8 mouse cellular contexts compared by ENCODE assay signal in genomic region chr8:124862321-124863162, GRCm38 (mm10). TPM values are rescaled to one million over a fixed set of nuclear protein-coding genes. Genes with fewer than 3 reads are reported as not detected.
DNase-seq lines count a peak whose midpoint lies in the region; ATAC-seq and TF ChIP-seq lines count a peak whose summit lies in the region.

TSS of gene Gnpat (plus strand) at chr8:124863033.
TSS of gene 2810004N23Rik (minus strand) at chr8:124863120.

- H3K4me3 ChIP-seq in bone marrow macrophage, adult 2 months (ENCODE audit: insufficient read depth, low read length): peak within 1 kb of the TSS; percentile 99
- H3K4me3 ChIP-seq in embryonic fibroblast, embryonic 13.5 days (ENCODE audit: insufficient read depth, low read length): peak within 1 kb of the TSS; percentile 89
- peak within 1 kb of the TSS; percentile 99 for H3K4me3 ChIP-seq in heart, embryonic 10.5 days
- peak within 1 kb of the TSS; percentile 95 for H3K4me3 ChIP-seq in kidney, embryonic 15.5 days (replicated peaks)

- DNase-seq in A20 (ENCODE audit: low read depth, low spot score): peak; percentile 95
- DNase-seq in heart, embryonic 10.5 days (ENCODE audit: low spot score): peak; percentile 96
- peak; percentile 90 for DNase-seq in liver
- peak; percentile 88 to 96 for DNase-seq in spleen, postnatal 4 days (ENCODE audit: low spot score in 2 of 2)

- WGBS in heart, embryonic 10.5 days: 1% methylated on average over 55 of the region's 55 CpGs
- 1% methylated on average over 55 of the region's 55 CpGs for WGBS in kidney, embryonic 15.5 days

- H3K27ac ChIP-seq in bone marrow macrophage, adult 2 months (ENCODE audit: insufficient read depth, low read depth, low read length): peak within 1 kb of the TSS; percentile 73
- H3K27ac ChIP-seq in embryonic fibroblast, embryonic 13.5 days (ENCODE audit: insufficient read depth, low read length): peak within 1 kb of the TSS; percentile 38; the same call in 1 of the 2 replicates
- peak within 1 kb of the TSS; percentile 99 for H3K27ac ChIP-seq in heart, embryonic 10.5 days
- H3K27ac ChIP-seq in kidney, embryonic 15.5 days: peak within 1 kb of the TSS; percentile 96

- TF ChIP-seq POLR2A in bone marrow macrophage, adult 2 months (IDR thresholded peaks at IDR 0.05; ENCODE audit: borderline replicate concordance, low read depth, low read length): no peak
- peak; percentile 95 for TF ChIP-seq POLR2A in embryonic fibroblast, embryonic 13.5 days (IDR thresholded peaks at IDR 0.05; ENCODE audit: low read depth, low read length)

- peak within 1 kb of the TSS; percentile 96 for H3K9ac ChIP-seq in kidney, embryonic 15.5 days

- H3K27me3 ChIP-seq in heart, embryonic 10.5 days (ENCODE audit: insufficient read depth, poor library complexity, severe bottlenecking): no peaks in the 10 kb centered on the region
- no peaks in the 10 kb centered on the region for H3K27me3 ChIP-seq in kidney, embryonic 15.5 days

- peak within 1 kb of the TSS; percentile 75 for H3K4me2 ChIP-seq in kidney, embryonic 15.5 days

- no peak for TF ChIP-seq CTCF in bone marrow macrophage, adult 2 months (IDR thresholded peaks at IDR 0.05; ENCODE audit: low read depth, low read length)
- TF ChIP-seq CTCF in embryonic fibroblast, embryonic 13.5 days (IDR thresholded peaks at IDR 0.05; ENCODE audit: borderline replicate concordance, insufficient read depth, low read length): no peak

- no peaks in the 10 kb centered on the region for H3K9me3 ChIP-seq in heart, embryonic 10.5 days
- H3K9me3 ChIP-seq in kidney, embryonic 15.5 days (replicated peaks): peaks cover under 1% of the 10 kb centered on the region; the same call in 1 of the 2 replicates

- peaks cover 28% of the 10 kb centered on the region for H3K4me1 ChIP-seq in bone marrow macrophage, adult 2 months (ENCODE audit: control insufficient read depth, insufficient read depth, low read length)
- H3K4me1 ChIP-seq in embryonic fibroblast, embryonic 13.5 days (ENCODE audit: control insufficient read depth, insufficient read depth, low read length): no peaks in the 10 kb centered on the region; the same call in 1 of the 2 replicates
- peaks cover 61% of the 10 kb centered on the region for H3K4me1 ChIP-seq in heart, embryonic 10.5 days
- peaks cover 14% of the 10 kb centered on the region for H3K4me1 ChIP-seq in kidney, embryonic 15.5 days

- peaks cover 40% of the 10 kb centered on the region for H3K36me3 ChIP-seq in heart, embryonic 10.5 days
- H3K36me3 ChIP-seq in kidney, embryonic 15.5 days: peaks cover 48% of the 10 kb centered on the region

- peak; percentile 98 for ATAC-seq in kidney, embryonic 15.5 days (replicated peaks; ENCODE audit: low FRiP score)
- peak; percentile 56 for ATAC-seq in monocyte, adult 5-6 weeks (replicated peaks; ENCODE audit: insufficient number of reproducible peaks, low FRiP score, low TSS enrichment, poor library complexity, severe bottlenecking)

RNA-seq across cellular contexts. Expression of gene Gnpat, which starts in this region (rescaled TPM):
- 33.4 and 34.6 TPM in 2 replicates for polyA plus RNA-seq in bone marrow macrophage, adult 2 months (2012; ENCODE audit: insufficient read depth, insufficient read length, missing spikeins)
- polyA plus RNA-seq in embryonic fibroblast, embryonic 13.5 days (2011; ENCODE audit: insufficient read length, low read depth, missing spikeins): 48.6 and 62.2 TPM in 2 replicates
- 132 and 134 TPM in 2 replicates for polyA plus RNA-seq in heart, embryonic 10.5 days (2016; fragmentation: Nextera tagmentation; extraction: Ambion mirVana)
- 101 and 114 TPM in 2 replicates for polyA plus RNA-seq in kidney, embryonic 15.5 days (2015; fragmentation: Nextera tagmentation; extraction: Ambion mirVana)
- total RNA-seq in monocyte, adult 5-6 weeks (2017): 37.0 to 58.8 TPM (median 41.2 TPM) in 3 replicates

RNA-seq across cellular contexts. Expression of gene 2810004N23Rik, which starts in this region (rescaled TPM):
- polyA plus RNA-seq in bone marrow macrophage, adult 2 months (2012; ENCODE audit: insufficient read depth, insufficient read length, missing spikeins): 12.8 and 16.6 TPM in 2 replicates
- 29.6 and 32.6 TPM in 2 replicates for polyA plus RNA-seq in embryonic fibroblast, embryonic 13.5 days (2011; ENCODE audit: insufficient read length, low read depth, missing spikeins)
- 66.0 and 67.5 TPM in 2 replicates for polyA plus RNA-seq in heart, embryonic 10.5 days (2016; fragmentation: Nextera tagmentation; extraction: Ambion mirVana)
- polyA plus RNA-seq in kidney, embryonic 15.5 days (2015; fragmentation: Nextera tagmentation; extraction: Ambion mirVana): 52.7 and 53.3 TPM in 2 replicates
- total RNA-seq in monocyte, adult 5-6 weeks (2017): 26.0 to 39.2 TPM (median 27.4 TPM) in 3 replicates

Comparison
In these comparisons a context has a peak if more than half of its experiments do, and no peak if none do; other contexts are left out.
1. Peak in every context shown above with its lines: DNase-seq, ATAC-seq, H3K4me3 ChIP-seq and H3K27ac ChIP-seq.
2. H3K27ac ChIP-seq: peak in every context shown above with its lines; median percentile 99 in heart, embryonic 10.5 days; 96 in kidney, embryonic 15.5 days; 73 in bone marrow macrophage, adult 2 months; 38 in embryonic fibroblast, embryonic 13.5 days.